Mouse (Mus musculus) liver, embryonic 14.5 days (tissue): ENCODE data around the gene Anks1b.

Experiments used
- CTCF ChIP-seq: IDR thresholded peaks from 2 replicates; pipeline ENCODE4 v1.5.1; 2016; ENCODE audit warnings: antibody characterized with exemption, low read depth, control low read depth
- EP300 ChIP-seq: IDR thresholded peaks from 2 replicates; pipeline ENCODE4 v1.6.1; 2016; ENCODE audit warnings: antibody characterized with exemption, low read depth

DNA sequence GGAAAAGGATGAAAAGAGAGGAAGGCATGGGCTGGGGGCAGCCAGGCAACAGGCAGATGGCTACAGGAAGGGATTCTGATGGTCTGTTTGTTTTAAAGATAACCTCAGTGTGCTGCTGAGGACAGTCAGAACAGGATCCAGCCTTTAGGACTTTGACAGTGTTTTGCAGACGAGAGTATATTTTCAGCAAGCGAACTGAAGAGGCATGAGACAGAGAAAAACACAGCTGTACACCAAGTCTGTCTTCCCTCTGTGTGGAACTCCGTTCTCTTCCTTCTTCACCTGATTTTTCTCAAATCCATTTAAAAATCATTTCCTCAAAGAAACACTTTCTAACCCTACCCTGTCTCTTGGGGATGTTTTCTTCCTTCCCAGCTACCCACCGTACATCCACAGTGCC is 710.7 kb downstream of the Anks1b start:
- TF ChIP-seq CTCF (no peak), EP300 (no peak)
